Mouse (Mus musculus): ENCODE data around the gene Clp1.

- TF ChIP-seq GATA1 (IDR thresholded peaks at IDR 0.05; ENCODE audit: borderline replicate concordance, low read length), result no peak
- TF ChIP-seq FLI1 (IDR thresholded peaks at IDR 0.05; ENCODE audit: low read length), result no peak
Measured at GRCm38 (mm10) chr2:84736312-84737161, 9.4 kb upstream of the Clp1 start.
